Mouse (Mus musculus): ENCODE measurements around the gene 4930442H23Rik.

DNA sequence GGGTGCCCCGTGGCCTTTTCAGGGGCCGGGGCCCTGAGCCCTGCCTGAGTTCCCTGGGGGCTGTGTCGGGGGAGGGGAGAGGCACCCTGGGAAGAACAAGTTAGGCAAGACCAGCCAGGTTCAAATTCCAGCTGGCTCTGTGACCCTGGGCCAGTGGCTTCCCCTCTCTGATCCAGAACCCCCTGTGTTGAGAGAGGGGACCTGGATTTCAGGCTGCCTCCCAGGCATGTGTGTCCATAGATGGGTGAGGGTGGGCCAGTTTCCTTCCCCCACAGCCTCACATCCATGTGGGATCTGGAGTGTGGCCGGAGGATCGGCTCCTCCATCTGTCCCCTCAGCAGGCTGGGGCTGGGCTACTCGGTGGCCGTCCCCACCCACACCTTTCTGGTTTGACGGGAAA is 43.6 kb downstream of the 4930442H23Rik start:
- no peak for TF ChIP-seq CTCF (IDR thresholded peaks at IDR 0.05; ENCODE audit: borderline replicate concordance, insufficient read depth, low read depth, low read length)
- no peak for TF ChIP-seq POLR2A (IDR thresholded peaks at IDR 0.05; ENCODE audit: borderline replicate concordance, insufficient read depth, low read length)

All from cerebellum, adult 2 months (tissue).